Mouse (Mus musculus) lung, postnatal 0 days (tissue): Measurements from ENCODE around the gene Nom1.

Experiments
- CTCF ChIP-seq: IDR thresholded peaks from 2 replicates; pipeline ENCODE4 v1.5.1; 2016; ENCODE audit warnings: antibody characterized with exemption, mild to moderate bottlenecking
- EP300 ChIP-seq: IDR thresholded peaks from 2 replicates; pipeline ENCODE4 v1.6.1; 2016; ENCODE audit warnings: antibody characterized with exemption, mild to moderate bottlenecking, control low read depth

DNA sequence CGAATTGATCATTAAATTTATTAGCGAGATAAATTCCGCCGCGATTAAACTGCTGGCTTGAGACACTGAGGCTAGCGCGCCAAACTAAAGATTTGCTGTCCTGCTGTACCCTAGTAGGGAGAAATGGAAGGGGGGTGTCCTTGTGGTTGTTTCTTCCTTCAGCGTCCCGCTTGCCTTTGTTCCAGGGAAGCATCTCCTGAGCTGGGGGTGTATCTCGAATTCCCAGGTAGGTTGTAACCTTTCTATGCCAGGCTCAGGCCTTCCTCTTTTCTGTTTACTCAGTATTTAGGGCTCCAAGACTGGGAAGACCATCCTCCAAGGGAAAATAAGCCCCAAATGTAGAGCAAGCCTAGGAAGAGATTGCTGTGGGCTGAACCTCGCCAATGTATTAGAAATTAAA, 36.9 kb downstream of the Nom1 start:
- TF ChIP-seq CTCF: no peak
- TF ChIP-seq EP300: no peak
